Mouse (Mus musculus) testis, adult 2 months (tissue): ENCODE data around the gene Ugt1a8.

ENCODE experiments used
- CTCF ChIP-seq: fragments of 200-500 bp; IDR thresholded peaks from 2 replicates; pipeline ENCODE4 v1.5.1; 2012; ENCODE audit warnings: low read depth, mild to moderate bottlenecking, inconsistent platforms, low read length, moderate library complexity; ENCODE audit not compliant: control insufficient read depth, insufficient read depth, insufficient replicate concordance
- POLR2A ChIP-seq: fragments of 200-500 bp; IDR thresholded peaks from 2 replicates; pipeline ENCODE4 v1.6.1; 2012; ENCODE audit warnings: low read depth, mild to moderate bottlenecking, inconsistent platforms, low read length, moderate library complexity; ENCODE audit not compliant: control insufficient read depth

DNA sequence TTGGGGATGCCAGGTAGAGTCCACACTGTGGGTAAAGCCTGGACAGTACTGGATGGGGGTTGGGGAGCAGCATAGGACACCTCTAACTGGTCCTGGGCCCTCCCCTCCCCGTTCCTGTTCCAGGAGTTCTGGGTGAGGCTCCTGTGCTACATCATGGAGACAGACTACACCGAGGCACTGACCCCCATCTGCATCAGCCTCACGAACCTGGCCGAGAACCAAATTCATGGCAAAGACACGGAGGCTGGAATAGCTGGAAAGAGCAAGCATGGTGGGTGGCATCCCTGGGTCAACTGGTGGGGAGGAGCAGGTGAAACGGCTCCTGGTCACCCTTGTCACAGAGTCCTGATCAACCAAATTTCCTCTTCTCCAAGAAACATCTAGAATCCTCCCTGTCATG lies 151.2 kb downstream of the Ugt1a8 start:
- no peak for TF ChIP-seq CTCF
- no peak for TF ChIP-seq POLR2A
